Mouse (Mus musculus) lung, postnatal 10 days (tissue): ENCODE results near the gene Mgea5.
"Not testable (repeated sequence)": the region's sequence is repeated elsewhere in the genome, so short reads cannot be mapped to it uniquely, and the experiment has no call there.

Experiments
- DNase-seq: peaks from one replicate; pipeline ENCODE4 v3.0.0; 2021

Mgea5 gene

GRCm38 (mm10) chr19:45783181-45783932, at the start of gene Mgea5:
Mgea5 (minus strand) TSS chr19:45783837.
- peak; percentile 99 for DNase-seq

GRCm38 (mm10) chr19:45830679-45831078, 47.0 kb upstream of the Mgea5 start:
- no peak for DNase-seq

DNA sequence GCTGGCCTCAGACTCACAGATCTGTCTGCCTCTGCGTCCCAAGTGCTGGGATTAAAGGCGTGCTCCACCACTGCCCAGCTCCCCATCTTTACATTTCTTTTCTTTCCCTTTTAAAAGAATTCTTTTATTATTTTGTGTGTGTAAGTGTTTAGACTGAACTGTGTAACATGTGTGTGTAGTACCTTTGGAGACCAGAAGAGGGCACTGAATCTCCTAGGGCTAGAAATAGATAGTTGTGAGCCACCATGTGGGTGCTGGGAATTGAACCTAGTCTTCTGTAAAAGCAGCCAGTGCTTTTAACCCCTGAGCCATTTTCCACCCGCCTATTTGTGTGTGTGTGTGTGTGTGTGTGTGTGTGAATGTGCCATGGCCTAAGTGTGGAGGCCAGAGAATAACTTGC, 44.1 kb upstream of the Mgea5 start:
- DNase-seq, result no peak

DNA sequence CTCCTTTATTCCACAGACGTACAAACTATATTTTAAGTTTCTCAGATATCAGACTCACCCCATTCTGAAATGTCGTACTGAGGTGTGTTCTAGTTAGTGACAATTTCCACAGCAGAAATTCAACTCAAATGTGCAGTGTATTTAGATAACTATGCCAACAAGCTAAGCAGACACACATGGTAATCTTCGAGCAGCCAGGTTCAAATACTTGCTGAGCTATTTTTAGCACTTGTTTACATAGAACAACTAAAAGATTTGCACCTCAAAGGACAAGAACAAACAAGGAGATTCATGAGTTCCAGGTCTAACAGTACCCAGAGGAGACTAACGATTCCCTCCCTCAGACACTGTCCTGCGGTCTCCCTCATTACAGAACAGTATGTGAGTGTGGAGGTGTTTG, 43.5 kb upstream of the Mgea5 start:
- DNase-seq, result no peak

- no peak for DNase-seq
These were observed 42.5 kb upstream of the Mgea5 start for GRCm38 (mm10) chr19:45826146-45826545.

GRCm38 (mm10) chr19:45821832-45822231, 38.2 kb upstream of the Mgea5 start:
- DNase-seq, result no peak

- peak; percentile 68 for DNase-seq
These were observed 34.3 kb upstream of the Mgea5 start for GRCm38 (mm10) chr19:45817816-45818490.

DNA sequence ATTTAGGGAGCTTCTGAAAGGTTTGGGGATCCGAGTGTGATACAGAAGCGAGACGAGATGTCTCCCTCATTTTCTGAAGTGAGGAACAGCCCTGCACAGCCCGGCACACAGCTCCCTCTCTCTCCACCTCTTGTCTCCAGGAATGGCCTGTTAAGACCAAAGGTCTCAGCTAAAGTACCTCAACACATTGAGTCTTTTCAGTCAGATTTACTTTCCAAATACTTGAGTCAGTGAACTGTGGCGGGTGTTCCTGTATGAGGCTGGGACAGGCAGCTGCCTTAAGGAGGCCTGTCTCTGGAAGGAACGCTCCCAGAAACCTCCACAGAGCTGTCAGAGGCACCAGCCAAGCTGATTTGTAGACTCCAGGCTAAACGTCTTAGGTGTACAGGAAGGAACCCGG, 33.1 kb upstream of the Mgea5 start:
- no peak for DNase-seq

GRCm38 (mm10) chr19:45815831-45816405, 32.3 kb upstream of the Mgea5 start, which contains the start of gene Kcnip2:
Kcnip2 (minus strand) TSS chr19:45816061.
- DNase-seq, result peak; percentile 65

DNA sequence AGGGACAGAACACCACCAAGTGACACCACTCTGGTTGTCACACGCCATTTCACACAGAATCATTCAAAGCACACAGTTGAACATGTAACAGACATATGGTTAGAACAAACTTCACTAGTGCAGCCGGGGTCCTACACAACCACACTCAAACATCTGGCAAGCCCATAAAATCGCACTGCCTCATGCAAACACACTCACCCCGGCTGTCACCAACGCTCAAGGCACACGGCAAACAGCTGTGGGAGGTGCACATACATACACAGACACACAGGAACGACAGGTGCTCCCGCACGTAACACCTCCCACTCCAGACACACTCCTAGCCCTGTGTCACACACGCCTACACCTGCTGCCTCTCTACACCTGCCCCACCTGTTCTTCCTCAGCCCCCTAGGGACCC, 31.5 kb upstream of the Mgea5 start:
- DNase-seq, result no peak

- no peak for DNase-seq
These were observed 30.2 kb upstream of the Mgea5 start for GRCm38 (mm10) chr19:45813801-45814200.

- DNase-seq, result peak; percentile 91
These were observed 29.6 kb upstream of the Mgea5 start for GRCm38 (mm10) chr19:45813263-45813662.

GRCm38 (mm10) chr19:45812673-45813252, 29.1 kb upstream of the Mgea5 start:
- DNase-seq, result no peak

- DNase-seq, result peak; percentile 68
These were observed 28.5 kb upstream of the Mgea5 start for GRCm38 (mm10) chr19:45812115-45812514.

- DNase-seq, result no peak
These were observed 27.5 kb upstream of the Mgea5 start for GRCm38 (mm10) chr19:45811028-45811674.

GRCm38 (mm10) chr19:45807732-45808131, 24.1 kb upstream of the Mgea5 start:
- DNase-seq, result no peak

- DNase-seq, result not testable (repeated sequence)
These were observed 22.2 kb upstream of the Mgea5 start for GRCm38 (mm10) chr19:45805817-45806216.

DNA sequence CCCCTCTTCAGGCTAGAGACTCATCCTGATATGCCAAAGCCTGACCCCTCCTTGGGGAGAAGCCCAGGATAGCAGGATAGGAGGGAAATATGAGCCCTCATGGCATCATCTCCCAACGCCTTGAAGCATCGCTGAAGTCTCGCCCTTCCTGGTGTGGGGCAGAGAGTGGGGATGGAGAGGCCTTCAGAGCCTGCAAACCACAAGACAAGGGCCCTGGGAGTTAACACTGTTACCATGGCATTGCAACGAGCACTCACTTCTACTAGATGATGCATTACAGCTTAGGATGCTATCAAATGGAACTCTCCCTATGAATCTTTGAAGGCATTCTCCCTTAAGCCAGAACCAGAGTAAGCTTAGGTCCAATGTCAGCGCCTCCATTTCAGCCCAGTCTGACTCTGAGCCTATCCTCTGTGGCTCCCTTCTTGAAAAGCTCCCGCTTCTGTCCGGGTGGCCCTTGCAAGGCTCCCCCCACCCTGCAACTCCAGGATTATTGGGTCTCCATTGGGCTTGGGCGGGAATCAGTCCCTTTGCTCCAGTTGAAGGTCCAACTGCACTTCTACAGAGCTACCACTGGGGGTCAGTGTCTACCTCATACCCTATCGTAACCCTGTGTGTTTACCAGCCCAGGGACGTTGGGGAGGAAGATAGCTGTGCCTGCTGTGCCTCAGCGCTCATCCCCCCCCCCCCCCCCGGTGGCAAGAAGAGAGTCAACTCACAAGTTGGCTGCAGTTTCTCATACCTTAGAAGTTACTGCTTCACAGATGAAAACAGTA, 21.1 kb upstream of the Mgea5 start:
- DNase-seq, result peak; percentile 47

DNA sequence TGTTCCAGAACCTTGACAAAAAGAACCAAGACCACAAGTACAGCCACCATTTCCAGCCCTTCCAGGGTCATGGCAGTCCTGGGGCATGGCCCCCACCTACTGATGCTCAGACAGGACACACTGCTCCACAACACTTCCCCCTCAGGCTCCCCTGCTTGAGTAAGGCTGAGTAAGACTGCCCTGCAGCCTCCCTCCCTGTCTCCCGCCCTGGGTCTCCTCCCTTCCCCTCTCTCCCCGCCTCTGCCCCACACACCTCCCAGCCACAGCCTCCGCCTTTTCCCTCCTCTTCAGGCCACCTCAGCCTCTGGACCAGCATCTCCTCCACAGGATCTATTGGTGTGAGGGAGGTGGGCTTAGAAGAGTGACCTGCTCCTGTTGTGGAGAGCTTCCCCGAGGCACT, 19.8 kb upstream of the Mgea5 start:
- no peak for DNase-seq

DNA sequence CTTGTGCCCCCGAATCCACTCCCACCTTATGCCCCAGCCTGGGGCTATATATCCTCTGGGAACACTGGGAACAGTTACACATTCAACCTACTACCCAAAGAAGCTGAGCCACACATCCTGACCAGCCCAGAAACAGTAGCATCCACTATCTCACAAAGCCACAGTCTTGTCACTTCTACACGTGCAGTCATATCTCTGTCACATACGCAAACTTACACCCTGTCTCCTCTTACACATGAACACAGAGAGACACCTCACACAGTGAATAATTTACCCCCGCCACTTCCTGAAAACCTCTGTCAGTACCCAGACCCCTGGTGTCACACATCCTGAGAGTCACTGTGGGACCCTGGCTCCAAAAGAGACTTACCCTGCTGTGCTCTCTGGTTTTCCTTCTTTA, 19.1 kb upstream of the Mgea5 start:
- DNase-seq, result no peak

DNA sequence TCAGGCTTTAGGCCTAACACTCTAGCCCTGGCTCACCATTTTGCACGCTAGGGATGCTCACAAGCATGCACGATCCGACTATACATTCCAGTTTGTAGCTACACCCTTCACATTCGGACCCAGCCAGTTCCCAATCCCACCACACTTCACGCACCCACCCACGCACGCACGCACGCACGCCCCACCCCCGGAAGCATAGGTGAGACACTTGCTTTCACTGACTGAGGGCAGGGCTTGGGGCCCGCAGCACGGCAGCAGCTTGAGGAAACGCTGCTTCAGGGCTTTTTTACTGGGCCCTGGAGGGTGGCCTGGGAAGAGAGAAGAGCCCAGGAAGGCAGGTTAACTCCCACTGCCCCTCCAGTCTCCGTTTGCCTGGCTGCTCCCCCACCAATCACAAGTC, 13.2 kb upstream of the Mgea5 start:
- DNase-seq, result no peak

- peak; percentile 74 for DNase-seq
These were observed 12.5 kb upstream of the Mgea5 start for GRCm38 (mm10) chr19:45796061-45796556.
